Mouse (Mus musculus): ENCODE measurements at regions not wholly inside any gene's neighbourhood (a gene's known extent, or its start where the extent isn't known, plus 50 kb on each side); places are given as distances from the start of the nearest gene placed in this dataset.

- DNase-seq (ENCODE audit: low spot score in 2 of 2), result no peak
These were observed 168.8 kb upstream of the Spag17 start for GRCm38 (mm10) chr3:99716381-99716780.

- DNase-seq (ENCODE audit: low spot score in 2 of 2), result no peak
These were observed 147.0 kb upstream of the Spag17 start for GRCm38 (mm10) chr3:99738093-99738803.

GRCm38 (mm10) chr3:99739654-99740053 is 145.6 kb upstream of the Spag17 start:
- DNase-seq (ENCODE audit: low spot score in 2 of 2), result no peak

- DNase-seq (ENCODE audit: low spot score in 2 of 2), result no peak
These were observed 143.7 kb upstream of the Spag17 start for GRCm38 (mm10) chr3:99741249-99742222.

GRCm38 (mm10) chr3:99749725-99750124 is 135.5 kb upstream of the Spag17 start:
- no peak for DNase-seq (ENCODE audit: low spot score in 2 of 2)

- no peak for DNase-seq (ENCODE audit: low spot score in 2 of 2)
These were observed 106.7 kb upstream of the Spag17 start for GRCm38 (mm10) chr3:99778526-99778925.

GRCm38 (mm10) chr3:99785955-99786529 is 99.2 kb upstream of the Spag17 start:
- no peak for DNase-seq (ENCODE audit: low spot score in 2 of 2)

- DNase-seq (ENCODE audit: low spot score in 2 of 2), result no peak
These were observed 93.9 kb upstream of the Spag17 start for GRCm38 (mm10) chr3:99791316-99791715.

GRCm38 (mm10) chr3:99793622-99794021 is 91.6 kb upstream of the Spag17 start:
- DNase-seq (ENCODE audit: low spot score in 2 of 2), result no peak

- no peak for DNase-seq (ENCODE audit: low spot score in 2 of 2)
These were observed 89.4 kb upstream of the Spag17 start for GRCm38 (mm10) chr3:99795835-99796234.

- DNase-seq (ENCODE audit: low spot score in 2 of 2), result no peak
These were observed 87.4 kb upstream of the Spag17 start for GRCm38 (mm10) chr3:99797791-99798190.

GRCm38 (mm10) chr3:99810532-99810931 is 74.7 kb upstream of the Spag17 start:
- no peak for DNase-seq (ENCODE audit: low spot score in 2 of 2)

GRCm38 (mm10) chr3:99811276-99811675 is 73.9 kb upstream of the Spag17 start:
- no peak for DNase-seq (ENCODE audit: low spot score in 2 of 2)

- DNase-seq (ENCODE audit: low spot score in 2 of 2), result no peak
These were observed 72.4 kb upstream of the Spag17 start for GRCm38 (mm10) chr3:99812836-99813235.

- DNase-seq (ENCODE audit: low spot score in 2 of 2), result no peak
These were observed 70.1 kb upstream of the Spag17 start for GRCm38 (mm10) chr3:99815115-99815514.

- no peak for DNase-seq (ENCODE audit: low spot score in 2 of 2)
These were observed 67.2 kb upstream of the Spag17 start for GRCm38 (mm10) chr3:99817965-99818364.

- DNase-seq (ENCODE audit: low spot score in 2 of 2), result no peak
These were observed 62.5 kb upstream of the Spag17 start for GRCm38 (mm10) chr3:99822735-99823134.

GRCm38 (mm10) chr3:99823256-99823655 is 62.0 kb upstream of the Spag17 start:
- no peak for DNase-seq (ENCODE audit: low spot score in 2 of 2)

All from spleen, postnatal 10 days (tissue).